Mouse (Mus musculus): ENCODE results near the gene Ptma.

GRCm38 (mm10) chr1:86523776-86524618 is 2.5 kb upstream of the Ptma start:
- no peak for TF ChIP-seq POLR2A (IDR thresholded peaks at IDR 0.05; ENCODE audit: control insufficient read depth, extremely low read depth, insufficient read depth, low read length, poor library complexity)
- TF ChIP-seq CTCF (IDR thresholded peaks at IDR 0.05; ENCODE audit: borderline replicate concordance, control insufficient read depth, extremely low read depth, insufficient read depth, low read length, poor library complexity) = no peak

All from thymus, adult 2 months (tissue).